Mouse (Mus musculus) cerebellum, adult 18-20 months (tissue): ENCODE results near the gene Elovl6.

Source experiments
- DNase-seq, 2 experiments: peaks; one replicate each; pipeline ENCODE4 v3.0.0; 2021

The Elovl6 gene

GRCm38 (mm10) chr3:129532180-129532864 is at the start of gene Elovl6:
Elovl6 (plus strand) TSS chr3:129532355.
- peak; percentile 87 to 89 for DNase-seq

GRCm38 (mm10) chr3:129488774-129489173 is 43.4 kb upstream of the Elovl6 start:
- no peak for DNase-seq

- DNase-seq = no peak
These were observed 38.0 kb upstream of the Elovl6 start for GRCm38 (mm10) chr3:129494123-129494522.

GRCm38 (mm10) chr3:129494731-129495130 is 37.4 kb upstream of the Elovl6 start:
- no peak for DNase-seq

- DNase-seq = no peak
These were observed 28.4 kb upstream of the Elovl6 start for GRCm38 (mm10) chr3:129503781-129504180.

GRCm38 (mm10) chr3:129504928-129505327 is 27.2 kb upstream of the Elovl6 start:
- no peak for DNase-seq

GRCm38 (mm10) chr3:129507736-129508135 is 24.4 kb upstream of the Elovl6 start:
- no peak for DNase-seq

- DNase-seq = no peak
These were observed 23.6 kb upstream of the Elovl6 start for GRCm38 (mm10) chr3:129508571-129508970.

- no peak for DNase-seq
These were observed 22.4 kb upstream of the Elovl6 start for GRCm38 (mm10) chr3:129509725-129510124.

- DNase-seq = peak in 1 of 2 experiments; percentile 43
These were observed 16.2 kb upstream of the Elovl6 start for GRCm38 (mm10) chr3:129515863-129516436.

- DNase-seq = no peak
These were observed 11.7 kb upstream of the Elovl6 start for GRCm38 (mm10) chr3:129520499-129520898.

- DNase-seq = no peak
These were observed 8.6 kb upstream of the Elovl6 start for GRCm38 (mm10) chr3:129523456-129524143.

- DNase-seq = no peak
These were observed 5.1 kb upstream of the Elovl6 start for GRCm38 (mm10) chr3:129527046-129527445.

GRCm38 (mm10) chr3:129529311-129529710 is 2.8 kb upstream of the Elovl6 start:
- no peak for DNase-seq

GRCm38 (mm10) chr3:129530461-129530860 is 1.7 kb upstream of the Elovl6 start:
- no peak for DNase-seq

GRCm38 (mm10) chr3:129532865-129533742 is 949 bp downstream of the Elovl6 start:
- DNase-seq = peak; percentile 61 to 69

GRCm38 (mm10) chr3:129533743-129534530 is 1.8 kb downstream of the Elovl6 start:
- peak; percentile 72 to 79 for DNase-seq

- no peak for DNase-seq
These were observed 3.3 kb downstream of the Elovl6 start for GRCm38 (mm10) chr3:129535444-129535843.

GRCm38 (mm10) chr3:129536109-129536508 is 4.0 kb downstream of the Elovl6 start:
- DNase-seq = peak; percentile 89 to 96

- no peak for DNase-seq
These were observed 5.8 kb downstream of the Elovl6 start for GRCm38 (mm10) chr3:129537954-129538353.

GRCm38 (mm10) chr3:129540882-129541281 is 8.7 kb downstream of the Elovl6 start:
- DNase-seq = no peak

GRCm38 (mm10) chr3:129541456-129541855 is 9.3 kb downstream of the Elovl6 start:
- DNase-seq = no peak
